Mouse (Mus musculus) frontal cortex, postnatal 14 days (tissue): ENCODE measurements around the gene Hoxa5.

ENCODE experiments used
- DNase-seq, 2 experiments: peaks; one replicate each; pipeline ENCODE4 v3.0.0; 2022; ENCODE audit warnings: low spot score in 2 of 2

The Hoxa5 gene

GRCm38 (mm10) chr6:52226569-52227257, 22.3 kb upstream of the Hoxa5 start:
- DNase-seq = no peak

GRCm38 (mm10) chr6:52225612-52226568, 21.5 kb upstream of the Hoxa5 start:
- no peak for DNase-seq

GRCm38 (mm10) chr6:52224895-52225611, 20.7 kb upstream of the Hoxa5 start:
- no peak for DNase-seq

- no peak for DNase-seq
These were observed 19.8 kb upstream of the Hoxa5 start for GRCm38 (mm10) chr6:52223939-52224760.

- no peak for DNase-seq
These were observed 18.3 kb upstream of the Hoxa5 start for GRCm38 (mm10) chr6:52222729-52223128.

- no peak for DNase-seq
These were observed 17.8 kb upstream of the Hoxa5 start for GRCm38 (mm10) chr6:52221993-52222685.

- peak; percentile 54 to 74 for DNase-seq
These were observed 17.1 kb upstream of the Hoxa5 start, which contains the start of gene Hoxa7 for GRCm38 (mm10) chr6:52221337-52221992. Gene Hoxa7, minus strand, starts transcription at chr6:52221854.

GRCm38 (mm10) chr6:52220865-52221310, 16.5 kb upstream of the Hoxa5 start:
- DNase-seq = no peak

- no peak for DNase-seq
These were observed 15.8 kb upstream of the Hoxa5 start for GRCm38 (mm10) chr6:52220003-52220864.

- DNase-seq = no peak
These were observed 15.0 kb upstream of the Hoxa5 start for GRCm38 (mm10) chr6:52219234-52219942.

- DNase-seq = no peak
These were observed 14.3 kb upstream of the Hoxa5 start for GRCm38 (mm10) chr6:52218643-52219215.

GRCm38 (mm10) chr6:52217895-52218642, 13.7 kb upstream of the Hoxa5 start:
- no peak for DNase-seq

GRCm38 (mm10) chr6:52217459-52217768, 13.0 kb upstream of the Hoxa5 start:
- no peak for DNase-seq

- no peak for DNase-seq
These were observed 12.5 kb upstream of the Hoxa5 start for GRCm38 (mm10) chr6:52216691-52217458.

- DNase-seq = no peak
These were observed 11.6 kb upstream of the Hoxa5 start for GRCm38 (mm10) chr6:52215771-52216535.

GRCm38 (mm10) chr6:52215070-52215469, 10.7 kb upstream of the Hoxa5 start:
- DNase-seq = no peak
